Mouse (Mus musculus) midbrain, embryonic 12.5 days (tissue): ENCODE data around the gene 5330417H12Rik. TPM values are rescaled to one million over a fixed set of nuclear protein-coding genes. Genes with fewer than 3 reads are reported as not detected.

Experiments used
- ATAC-seq: fragments of 200-750 bp; cut with Nextera tagmentation; 2 replicates; pipeline ENCODE4 v1.8.0; 2017; ENCODE audit warnings: low read depth, moderate TSS enrichment, moderate library complexity; ENCODE audit not compliant: low FRiP score
- H3K27ac ChIP-seq: fragments of 300-500 bp; sonication (generic); replicated peaks from 2 replicates; pipeline ENCODE4 v1.5.1; 2016; ENCODE audit warnings: mild to moderate bottlenecking
- H3K27me3 ChIP-seq: fragments of 300-500 bp; sonication (generic); 2 replicates; pipeline ENCODE4 v1.6.1; 2016; ENCODE audit warnings: mild to moderate bottlenecking
- H3K36me3 ChIP-seq: fragments of 300-500 bp; sonication (generic); 2 replicates; pipeline ENCODE4 v1.6.1; 2016
- H3K4me1 ChIP-seq: fragments of 300-500 bp; sonication (generic); 2 replicates; pipeline ENCODE4 v1.6.1; 2016
- H3K4me2 ChIP-seq: fragments of 300-500 bp; sonication (generic); replicated peaks from 2 replicates; pipeline ENCODE4 v1.6.1; 2016; ENCODE audit warnings: mild to moderate bottlenecking, moderate library complexity
- H3K4me3 ChIP-seq: fragments of 300-500 bp; sonication (generic); 2 replicates; pipeline ENCODE4 v1.5.1; 2016; ENCODE audit warnings: mild to moderate bottlenecking
- H3K9ac ChIP-seq: fragments of 300-500 bp; sonication (generic); replicated peaks from 2 replicates; pipeline ENCODE4 v1.6.1; 2016; ENCODE audit warnings: mild to moderate bottlenecking, moderate library complexity
- H3K9me3 ChIP-seq: fragments of 300-500 bp; sonication (generic); 2 replicates; pipeline ENCODE4 v1.6.1; 2016; ENCODE audit warnings: mild to moderate bottlenecking
- WGBS: fragments of 180-500 bp; shearing (Covaris S2); methylation state at CpG from one replicate; pipeline ENCODE4 v1.1.7; 2016; 5-methylcytosine and 5-hydroxymethylcytosine counted together
- polyA plus RNA-seq: library from polyadenylated mRNA; unstranded; fragments of >200 nt; fragmentation: Nextera tagmentation; extraction: Ambion mirVana; gene quantifications from 2 replicates; pipeline ENCODE4 v1.2.1, GENCODE M21; 2016

The 5330417H12Rik gene
- polyA plus RNA-seq, 1 experiment from 2014 or later, result not detected

GRCm38 (mm10) chr7:107620137-107620536 lies 4.8 kb downstream of the 5330417H12Rik start:
- Histone ChIP-seq H3K9me3 (no peaks in the 10 kb centered on the region), H3K4me1 (no peaks in the 10 kb centered on the region), H3K36me3 (no peaks in the 10 kb centered on the region), H3K4me3 (no peak overlapping the region), H3K27ac (no peak overlapping the region), H3K9ac (no peak overlapping the region), H3K4me2 (no peak overlapping the region), H3K27me3 (no peaks in the 10 kb centered on the region)
- ATAC-seq, result no peak
- WGBS, result 85% methylated on average over 3 of the region's 3 CpGs

- H3K27ac ChIP-seq, result no peak overlapping the region
- no peaks in the 10 kb centered on the region for H3K9me3 ChIP-seq
- H3K36me3 ChIP-seq, result no peaks in the 10 kb centered on the region
- H3K9ac ChIP-seq, result no peak overlapping the region
- no peaks in the 10 kb centered on the region for H3K27me3 ChIP-seq
- no peak overlapping the region for H3K4me2 ChIP-seq
- H3K4me3 ChIP-seq, result no peak overlapping the region
- no peaks in the 10 kb centered on the region for H3K4me1 ChIP-seq
- 68% methylated on average over 4 of the region's 4 CpGs for WGBS
- no peak for ATAC-seq
These were observed 5.7 kb downstream of the 5330417H12Rik start for GRCm38 (mm10) chr7:107619225-107619624.

DNA sequence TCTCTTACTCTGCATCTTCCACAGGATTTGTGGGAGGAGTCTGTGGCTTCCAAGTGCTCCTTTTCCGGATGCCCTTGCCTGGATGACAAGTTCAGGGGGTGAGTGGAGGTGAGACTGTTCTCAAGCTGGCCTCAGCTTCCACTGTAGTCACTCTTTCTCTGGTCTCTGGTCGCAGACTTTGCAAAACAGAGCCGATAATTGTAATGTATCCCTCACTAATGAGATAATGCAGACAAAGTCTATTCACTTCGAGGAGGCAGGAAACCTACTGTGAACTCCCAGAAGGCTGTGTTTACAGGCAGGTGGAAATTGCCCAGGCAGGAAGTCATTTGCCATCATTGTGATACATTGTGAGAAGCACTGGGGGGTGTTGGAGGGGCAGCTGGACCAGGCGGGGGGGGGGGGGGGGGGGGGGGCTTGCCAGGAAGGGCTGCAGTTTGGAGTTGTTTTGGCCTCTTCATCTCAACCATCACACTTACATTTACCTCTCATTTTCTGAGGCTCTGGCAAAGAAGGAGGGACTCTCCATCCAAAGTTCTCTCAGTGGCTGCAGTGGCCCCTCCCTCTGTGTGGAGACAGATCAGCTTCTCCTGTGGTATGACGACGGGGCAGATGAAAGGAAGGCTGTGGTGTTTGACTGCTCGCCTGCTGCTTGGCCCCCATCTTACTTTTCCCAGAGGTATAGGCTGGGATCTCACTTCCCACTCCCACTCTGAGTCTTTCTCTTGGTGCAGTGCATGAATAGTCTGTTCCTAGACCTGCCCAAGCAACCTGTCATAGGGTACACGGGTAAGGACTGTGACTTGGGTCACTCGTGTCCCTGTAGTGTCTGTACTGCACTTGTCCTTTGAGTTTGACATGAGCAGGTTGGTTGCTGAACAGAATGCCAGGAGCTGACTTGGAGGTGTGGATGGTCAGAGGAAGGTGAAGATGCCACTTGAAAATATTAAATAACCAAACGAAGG lies 6.7 kb downstream of the 5330417H12Rik start:
- 0 out of 2 replicates have a peak, but pooled peaks have one; percentile 34 for ATAC-seq
- no peak overlapping the region for H3K9ac ChIP-seq
- H3K36me3 ChIP-seq, result no peaks in the 10 kb centered on the region
- H3K27ac ChIP-seq, result no peak overlapping the region
- no peaks in the 10 kb centered on the region for H3K27me3 ChIP-seq
- no peak overlapping the region for H3K4me3 ChIP-seq
- 35% methylated on average over 10 of the region's 11 CpGs for WGBS
- no peaks in the 10 kb centered on the region for H3K9me3 ChIP-seq
- no peak overlapping the region for H3K4me2 ChIP-seq
- no peaks in the 10 kb centered on the region for H3K4me1 ChIP-seq

DNA sequence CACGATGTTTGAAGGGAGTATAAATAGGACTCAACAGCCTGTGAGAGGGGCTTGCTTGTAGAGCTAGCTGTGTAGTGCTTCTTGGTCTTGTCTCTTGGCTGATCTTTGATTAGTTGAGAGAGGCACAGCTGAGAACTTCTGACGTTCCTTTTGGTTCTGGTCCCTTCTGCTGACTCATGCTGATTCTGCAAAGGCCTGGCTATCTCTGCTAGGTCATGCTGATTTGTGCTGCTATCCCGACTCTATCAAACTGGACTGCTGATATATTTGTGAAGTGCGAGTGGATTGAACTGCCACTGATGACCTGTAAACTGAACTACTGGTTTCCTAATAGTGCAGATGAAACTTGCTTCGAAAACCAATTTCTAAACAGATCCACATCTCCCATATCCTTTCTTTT lies 14.1 kb downstream of the 5330417H12Rik start:
- H3K9ac ChIP-seq, result no peak overlapping the region
- no peaks in the 10 kb centered on the region for H3K4me1 ChIP-seq
- H3K27ac ChIP-seq, result no peak overlapping the region
- no peaks in the 10 kb centered on the region for H3K9me3 ChIP-seq
- H3K36me3 ChIP-seq, result no peaks in the 10 kb centered on the region
- WGBS, result 91% methylated on average over 5 of the region's 5 CpGs
- no peaks in the 10 kb centered on the region for H3K27me3 ChIP-seq
- H3K4me2 ChIP-seq, result no peak overlapping the region
- H3K4me3 ChIP-seq, result no peak overlapping the region
- no peak for ATAC-seq

GRCm38 (mm10) chr7:107609622-107610255 lies 15.2 kb downstream of the 5330417H12Rik start:
- WGBS, result 86% methylated on average over 2 of the region's 2 CpGs
- Histone ChIP-seq H3K4me3 (no peak overlapping the region), H3K27ac (no peak overlapping the region), H3K4me2 (no peak overlapping the region), H3K9me3 (no peaks in the 10 kb centered on the region), H3K27me3 (no peaks in the 10 kb centered on the region), H3K9ac (no peak overlapping the region), H3K36me3 (no peaks in the 10 kb centered on the region), H3K4me1 (no peaks in the 10 kb centered on the region)
- no peak for ATAC-seq

DNA sequence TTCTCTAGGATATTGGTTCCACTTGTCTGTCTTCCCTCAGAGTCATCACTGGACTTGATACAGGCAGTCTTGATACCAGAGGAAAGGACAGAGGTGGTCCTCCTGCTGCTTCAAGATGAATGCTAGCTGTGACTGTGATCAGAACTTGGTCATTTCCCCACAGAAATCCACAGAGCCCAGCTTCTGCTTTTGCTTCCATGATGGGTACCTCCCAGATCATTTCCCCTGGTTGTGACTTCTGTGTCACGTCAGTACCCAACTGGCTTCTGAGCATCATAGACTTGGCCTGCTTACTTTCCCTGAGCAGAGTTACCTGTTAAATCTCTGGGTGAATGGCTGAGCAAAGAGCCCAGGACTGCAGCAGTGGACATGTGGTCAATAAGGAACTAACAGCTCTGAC lies 17.2 kb downstream of the 5330417H12Rik start:
- no peak overlapping the region for H3K4me3 ChIP-seq
- no peak overlapping the region for H3K27ac ChIP-seq
- WGBS, result 100% methylated on average over 1 of the region's 1 CpGs
- H3K9me3 ChIP-seq, result no peaks in the 10 kb centered on the region
- no peak overlapping the region for H3K4me2 ChIP-seq
- no peaks in the 10 kb centered on the region for H3K4me1 ChIP-seq
- no peaks in the 10 kb centered on the region for H3K36me3 ChIP-seq
- H3K9ac ChIP-seq, result no peak overlapping the region
- no peaks in the 10 kb centered on the region for H3K27me3 ChIP-seq
- ATAC-seq, result no peak

DNA sequence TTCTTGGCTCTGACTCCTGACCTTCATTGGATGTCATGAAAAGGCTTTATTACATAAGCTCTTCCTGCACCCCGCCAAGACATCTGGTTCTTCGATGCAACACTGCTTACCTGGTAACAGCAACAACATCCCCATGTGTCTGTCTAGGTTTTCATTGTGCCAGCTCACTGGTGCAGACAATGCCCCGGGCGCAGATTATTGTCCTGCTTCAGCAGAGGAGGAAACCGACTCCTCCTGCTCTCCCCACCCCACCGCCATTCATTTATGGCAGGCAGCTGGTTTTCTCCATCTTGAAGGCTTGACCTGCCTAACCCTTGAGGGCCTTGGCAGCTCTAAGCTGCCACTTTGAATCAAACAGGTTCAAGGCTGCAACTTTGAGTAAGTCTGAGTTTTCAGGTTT lies 22.0 kb downstream of the 5330417H12Rik start:
- no peaks in the 10 kb centered on the region for H3K27me3 ChIP-seq
- H3K27ac ChIP-seq, result no peak overlapping the region
- no peak overlapping the region for H3K4me3 ChIP-seq
- no peak for ATAC-seq
- no peaks in the 10 kb centered on the region for H3K4me1 ChIP-seq
- no peak overlapping the region for H3K9ac ChIP-seq
- H3K36me3 ChIP-seq, result no peaks in the 10 kb centered on the region
- H3K4me2 ChIP-seq, result no peak overlapping the region
- WGBS, result 51% methylated on average over 6 of the region's 6 CpGs
- H3K9me3 ChIP-seq, result no peaks in the 10 kb centered on the region

GRCm38 (mm10) chr7:107602505-107602904 lies 22.5 kb downstream of the 5330417H12Rik start:
- Histone ChIP-seq H3K4me3 (no peak overlapping the region), H3K4me1 (no peaks in the 10 kb centered on the region), H3K36me3 (no peaks in the 10 kb centered on the region), H3K4me2 (no peak overlapping the region), H3K27ac (no peak overlapping the region), H3K9me3 (no peaks in the 10 kb centered on the region), H3K27me3 (no peaks in the 10 kb centered on the region), H3K9ac (no peak overlapping the region)
- no peak for ATAC-seq
- 80% methylated on average over 4 of the region's 4 CpGs for WGBS

DNA sequence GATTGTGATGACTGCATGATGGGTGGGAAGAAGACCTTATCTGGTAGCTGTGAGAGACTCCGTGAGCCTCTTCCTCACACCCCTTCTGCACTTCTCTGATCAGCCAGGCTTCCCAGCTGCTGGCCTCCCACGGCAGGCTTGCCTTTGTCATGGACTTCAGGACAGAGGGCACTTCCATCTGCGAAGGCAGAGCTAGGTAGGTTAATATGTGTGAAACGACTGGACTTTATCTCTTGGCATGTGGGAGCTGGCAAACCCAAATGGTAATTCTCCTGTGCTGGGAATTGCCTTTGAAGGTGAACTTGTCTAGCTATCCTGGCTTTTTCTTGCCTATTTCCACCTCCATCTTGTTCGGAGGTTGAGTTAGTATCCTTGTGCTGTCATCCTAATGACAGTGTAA lies 24.3 kb downstream of the 5330417H12Rik start:
- Histone ChIP-seq H3K4me3 (no peak overlapping the region), H3K9ac (no peak overlapping the region), H3K4me2 (no peak overlapping the region), H3K27me3 (peaks cover 3% of the 10 kb centered on the region; the same call in 1 of the 2 replicates), H3K9me3 (no peaks in the 10 kb centered on the region), H3K4me1 (no peaks in the 10 kb centered on the region), H3K36me3 (no peaks in the 10 kb centered on the region), H3K27ac (no peak overlapping the region)
- ATAC-seq, result no peak
- 78% methylated on average over 5 of the region's 5 CpGs for WGBS

- no peak overlapping the region for H3K4me2 ChIP-seq
- H3K9me3 ChIP-seq, result no peaks in the 10 kb centered on the region
- peaks cover 11% of the 10 kb centered on the region for H3K27me3 ChIP-seq
- H3K4me3 ChIP-seq, result no peak overlapping the region
- H3K27ac ChIP-seq, result no peak overlapping the region
- no peak for ATAC-seq
- H3K36me3 ChIP-seq, result no peaks in the 10 kb centered on the region
- WGBS, result 90% methylated on average over 3 of the region's 3 CpGs
- no peak overlapping the region for H3K9ac ChIP-seq
- 0 out of 2 replicates have a peak, but pooled peaks cover 2% of the 10 kb centered on the region for H3K4me1 ChIP-seq
These were observed 27.0 kb downstream of the 5330417H12Rik start for GRCm38 (mm10) chr7:107597956-107598355.

DNA sequence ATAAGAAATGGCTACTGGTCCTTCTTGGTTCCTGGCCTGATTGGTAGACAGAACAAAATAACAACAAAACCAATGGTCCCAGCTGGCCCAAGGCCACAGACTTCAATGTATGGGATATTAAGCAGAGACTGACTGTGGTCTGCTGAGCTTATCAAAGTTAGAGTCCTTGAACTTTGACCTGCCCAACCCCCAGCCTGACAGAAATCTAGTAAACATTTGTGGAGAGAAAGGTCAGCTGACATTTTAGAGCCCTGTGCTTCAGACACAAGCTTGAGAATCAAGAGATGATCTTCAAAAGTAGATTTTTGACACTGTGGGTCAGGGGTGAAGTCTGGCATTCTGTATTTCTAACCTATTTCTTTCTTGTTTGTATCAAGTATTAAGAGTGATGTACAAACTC lies 28.2 kb downstream of the 5330417H12Rik start:
- Histone ChIP-seq H3K4me2 (no peak overlapping the region), H3K9me3 (no peaks in the 10 kb centered on the region), H3K4me1 (0 out of 2 replicates have a peak, but pooled peaks cover 2% of the 10 kb centered on the region), H3K9ac (no peak overlapping the region), H3K4me3 (no peak overlapping the region), H3K27me3 (peaks cover 11% of the 10 kb centered on the region), H3K36me3 (no peaks in the 10 kb centered on the region), H3K27ac (no peak overlapping the region)
- no peak for ATAC-seq

- Histone ChIP-seq H3K27me3 (peaks cover 11% of the 10 kb centered on the region), H3K36me3 (no peaks in the 10 kb centered on the region), H3K4me1 (0 out of 2 replicates have a peak, but pooled peaks cover 2% of the 10 kb centered on the region), H3K9ac (no peak overlapping the region), H3K4me3 (peak overlapping the region; percentile 49), H3K9me3 (no peaks in the 10 kb centered on the region), H3K4me2 (peak overlapping the region; percentile 78), H3K27ac (no peak overlapping the region)
- 14% methylated on average over 13 of the region's 13 CpGs for WGBS
- no peak for ATAC-seq
These were observed 29.5 kb downstream of the 5330417H12Rik start for GRCm38 (mm10) chr7:107595426-107595825.
